Mouse (Mus musculus) hindbrain, embryonic 15.5 days (tissue): ENCODE measurements around the gene Mical1. TPM values are rescaled to one million over a fixed set of nuclear protein-coding genes. Genes with fewer than 3 reads are reported as not detected.

Source experiments
- polyA plus RNA-seq: library from polyadenylated mRNA; unstranded; fragments of >200 nt; fragmentation: Nextera tagmentation; extraction: Ambion mirVana; gene quantifications from 2 replicates; pipeline ENCODE4 v1.2.1, GENCODE M21; 2015

Gene Mical1
- polyA plus RNA-seq, 1 experiment from 2014 or later = 29.1 TPM

Other genes starting within 250 kb of the Mical1 start
- 28.9 and 30.1 TPM in 2 replicates for gene Fig4, start 173.1 kb upstream of the Mical1 start, polyA plus RNA-seq
- 0.28 and 0.40 TPM in 2 replicates for gene Ak9, start 172.3 kb upstream of the Mical1 start, polyA plus RNA-seq
- gene Zbtb24, start 25.9 kb upstream of the Mical1 start, polyA plus RNA-seq = 18.3 and 19.5 TPM in 2 replicates
- gene Smpd2, start 14.1 kb downstream of the Mical1 start, polyA plus RNA-seq = 45.6 and 48.3 TPM in 2 replicates
- gene Ppil6, start 14.1 kb downstream of the Mical1 start, polyA plus RNA-seq = 3.7 and 4.5 TPM in 2 replicates
- gene Cd164, start 43.1 kb downstream of the Mical1 start, polyA plus RNA-seq = 53.4 and 55.4 TPM in 2 replicates
- gene Ccdc162, start 240.3 kb downstream of the Mical1 start, polyA plus RNA-seq = 0.92 and 1.8 TPM in 2 replicates